ENCODE assay signal across 14 mouse cellular contexts in genomic region chr5:150331821-150332220, GRCm38 (mm10).
DNase-seq lines count a peak whose midpoint lies in the region; ATAC-seq and TF ChIP-seq lines count a peak whose summit lies in the region.
"Had no signal": no experiment of that assay in that cellular context is flagged by ENCODE, and none has a peak within 500 bp of the region (broad histone marks: within the 10 kb centered on the region; RNA-seq: fewer than 3 reads in every experiment).

No protein-coding gene starts in this region.

- no peaks in the 10 kb centered on the region for H3K36me3 ChIP-seq in forebrain, postnatal 0 days (ENCODE audit: insufficient read depth)
- no peaks in the 10 kb centered on the region for H3K36me3 ChIP-seq in forebrain, embryonic 12.5 days (replicated peaks)
- no peaks in the 10 kb centered on the region for H3K36me3 ChIP-seq in lung, embryonic 14.5 days (ENCODE audit: insufficient read depth)
- no peaks in the 10 kb centered on the region for H3K36me3 ChIP-seq in lung, postnatal 0 days (ENCODE audit: insufficient read depth, low read length)
- H3K36me3 ChIP-seq: limb, embryonic 10.5 days; midbrain, embryonic 12.5 days had no signal

- no peak for TF ChIP-seq EP300 in lung, postnatal 0 days (IDR thresholded peaks at IDR 0.05)

- no peak overlapping the region for H3K4me2 ChIP-seq in forebrain, postnatal 0 days (ENCODE audit: low read depth)
- H3K4me2 ChIP-seq in forebrain, embryonic 12.5 days, result no peak overlapping the region
- H3K4me2 ChIP-seq in lung, embryonic 14.5 days, result no peak overlapping the region
- no peak overlapping the region for H3K4me2 ChIP-seq in lung, postnatal 0 days (replicated peaks; ENCODE audit: low read depth, low read length)
- H3K4me2 ChIP-seq: midbrain, embryonic 12.5 days; neural tube, embryonic 13.5 days had no signal

- 83% methylated on average over 2 of the region's 2 CpGs for WGBS in forebrain, postnatal 0 days
- WGBS in forebrain, embryonic 12.5 days, result 95% methylated on average over 2 of the region's 2 CpGs
- 79% methylated on average over 2 of the region's 2 CpGs for WGBS in lung, embryonic 14.5 days
- WGBS in lung, postnatal 0 days, result 93% methylated on average over 2 of the region's 2 CpGs

- intact Hi-C loops in gastrocnemius, adult 2 months (cut with DNase I), result no loop called here

- ATAC-seq in forebrain, postnatal 0 days, result no peak
- no peak for ATAC-seq in forebrain, embryonic 12.5 days (ENCODE audit: low FRiP score)
- no peak for ATAC-seq in lung, embryonic 14.5 days (ENCODE audit: insufficient read depth)
- no peak for ATAC-seq in lung, postnatal 0 days
- ATAC-seq: hindbrain, embryonic 16.5 days had no signal

- no peak for DNase-seq in forebrain, postnatal 0 days
- no peak for DNase-seq in lung, embryonic 14.5 days
- DNase-seq in lung, postnatal 0 days (ENCODE audit: low spot score), result no peak
- DNase-seq in gastrocnemius, adult 2 months, result peak; percentile 84
- DNase-seq in lung, postnatal 10 days, result no peak
- DNase-seq in embryo, embryonic 10.5 days (ENCODE audit: low spot score), result no peak
- DNase-seq in lung, postnatal 36 days, result no peak
- DNase-seq: lung, adult 18-20 months; right cerebral cortex, postnatal 14 days had no signal

- H3K4me1 ChIP-seq in forebrain, postnatal 0 days (ENCODE audit: insufficient read depth), result no peaks in the 10 kb centered on the region
- no peaks in the 10 kb centered on the region for H3K4me1 ChIP-seq in forebrain, embryonic 12.5 days
- H3K4me1 ChIP-seq in lung, embryonic 14.5 days (ENCODE audit: insufficient read depth), result peaks cover 3% of the 10 kb centered on the region; the same call in 1 of the 2 replicates
- no peaks in the 10 kb centered on the region for H3K4me1 ChIP-seq in lung, postnatal 0 days (ENCODE audit: insufficient read depth, low read depth, low read length)
- H3K4me1 ChIP-seq: limb, embryonic 10.5 days; midbrain, embryonic 12.5 days; neural tube, embryonic 13.5 days had no signal

- H3K9me3 ChIP-seq in forebrain, postnatal 0 days (ENCODE audit: low read length), result no peaks in the 10 kb centered on the region
- no peaks in the 10 kb centered on the region for H3K9me3 ChIP-seq in forebrain, embryonic 12.5 days
- no peaks in the 10 kb centered on the region for H3K9me3 ChIP-seq in lung, embryonic 14.5 days (ENCODE audit: low read depth, low read length)
- H3K9me3 ChIP-seq in lung, postnatal 0 days (ENCODE audit: low read length), result no peaks in the 10 kb centered on the region
- H3K9me3 ChIP-seq: limb, embryonic 10.5 days; midbrain, embryonic 12.5 days had no signal

- TF ChIP-seq CTCF in forebrain, postnatal 0 days (IDR thresholded peaks at IDR 0.05; ENCODE audit: low read depth), result peak; percentile 20; the same call in 1 of the 2 replicates
- TF ChIP-seq CTCF in lung, embryonic 14.5 days (IDR thresholded peaks at IDR 0.05; ENCODE audit: low read depth), result 0 out of 2 replicates have a peak, but pooled peaks have one; percentile 9
- no peak for TF ChIP-seq CTCF in lung, postnatal 0 days (IDR thresholded peaks at IDR 0.05)
- TF ChIP-seq CTCF in gastrocnemius, adult 2 months (IDR thresholded peaks at IDR 0.05), result peak; percentile 45

- no peak overlapping the region for H3K4me3 ChIP-seq in forebrain, postnatal 0 days (ENCODE audit: low read depth, low read length)
- H3K4me3 ChIP-seq in forebrain, embryonic 12.5 days (replicated peaks), result no peak overlapping the region
- no peak overlapping the region for H3K4me3 ChIP-seq in lung, embryonic 14.5 days (ENCODE audit: low read depth, low read length)
- no peak overlapping the region for H3K4me3 ChIP-seq in lung, postnatal 0 days (ENCODE audit: low read depth, low read length)
- no peak overlapping the region for H3K4me3 ChIP-seq in gastrocnemius, adult 2 months
- H3K4me3 ChIP-seq: limb, embryonic 10.5 days; midbrain, embryonic 12.5 days; neural tube, embryonic 13.5 days had no signal

- 0 out of 2 replicates have a peak overlapping the region, but pooled peaks have one; percentile 9 for H3K27ac ChIP-seq in forebrain, postnatal 0 days (ENCODE audit: low read depth, low read length)
- H3K27ac ChIP-seq in forebrain, embryonic 12.5 days, result no peak overlapping the region
- H3K27ac ChIP-seq in lung, embryonic 14.5 days (ENCODE audit: low read depth), result no peak overlapping the region
- no peak overlapping the region for H3K27ac ChIP-seq in lung, postnatal 0 days (ENCODE audit: low read length)
- H3K27ac ChIP-seq in gastrocnemius, adult 2 months, result peak overlapping the region; percentile 81
- H3K27ac ChIP-seq: limb, embryonic 10.5 days; midbrain, embryonic 12.5 days; neural tube, embryonic 13.5 days had no signal

- no peaks in the 10 kb centered on the region for H3K27me3 ChIP-seq in forebrain, postnatal 0 days (ENCODE audit: insufficient read depth, low read length)
- H3K27me3 ChIP-seq in forebrain, embryonic 12.5 days, result no peaks in the 10 kb centered on the region
- H3K27me3 ChIP-seq in lung, embryonic 14.5 days (ENCODE audit: insufficient read depth, low read length), result no peaks in the 10 kb centered on the region
- no peaks in the 10 kb centered on the region for H3K27me3 ChIP-seq in lung, postnatal 0 days (replicated peaks; ENCODE audit: insufficient read depth, low read length)
- H3K27me3 ChIP-seq: midbrain, embryonic 12.5 days; neural tube, embryonic 13.5 days had no signal

- no peak overlapping the region for H3K9ac ChIP-seq in forebrain, postnatal 0 days
- no peak overlapping the region for H3K9ac ChIP-seq in forebrain, embryonic 12.5 days
- no peak overlapping the region for H3K9ac ChIP-seq in lung, embryonic 14.5 days
- H3K9ac ChIP-seq in lung, postnatal 0 days (replicated peaks; ENCODE audit: low read depth), result no peak overlapping the region
- H3K9ac ChIP-seq: midbrain, embryonic 12.5 days; neural tube, embryonic 13.5 days had no signal

Comparison
In these comparisons a context has a peak if more than half of its experiments do, and no peak if none do; other contexts are left out.
1. H3K27ac ChIP-seq: peak in forebrain, postnatal 0 days (single experiment) and gastrocnemius, adult 2 months (single experiment); none in forebrain, embryonic 12.5 days (single experiment), lung, embryonic 14.5 days (single experiment) and lung, postnatal 0 days (single experiment).